17 mouse cellular contexts compared by ENCODE assay signal in genomic region chr10:108159002-108159401, GRCm38 (mm10).
"Had no signal": no experiment of that assay in that cellular context is flagged by ENCODE, and none has a peak within 500 bp of the region (broad histone marks: within the 10 kb centered on the region; RNA-seq: fewer than 3 reads in every experiment).

No protein-coding gene starts in this region.

- H3K4me2 ChIP-seq: lung, embryonic 14.5 days; midbrain, embryonic 11.5 days; midbrain, embryonic 13.5 days; midbrain, embryonic 15.5 days; neural tube, embryonic 12.5 days had no signal

- H3K4me3 ChIP-seq: megakaryocyte, embryonic 14.5 days; midbrain, embryonic 13.5 days; midbrain, embryonic 15.5 days; neural tube, embryonic 12.5 days had no signal

- H3K27me3 ChIP-seq: midbrain, embryonic 13.5 days; midbrain, embryonic 15.5 days; neural tube, embryonic 12.5 days had no signal

- H3K27ac ChIP-seq: midbrain, embryonic 13.5 days; midbrain, embryonic 15.5 days; neural tube, embryonic 12.5 days had no signal

- ATAC-seq: midbrain, embryonic 13.5 days; midbrain, embryonic 15.5 days had no signal

- H3K36me3 ChIP-seq: midbrain, embryonic 13.5 days; midbrain, embryonic 15.5 days; neural tube, embryonic 12.5 days had no signal

- DNase-seq: lung, adult 18-20 months; lung, embryonic 14.5 days; lung, postnatal 10 days; lung, postnatal 4 days; retina, postnatal 1 day; right cerebral cortex, adult 18-20 months; right cerebral cortex, postnatal 25 days; right cerebral cortex, postnatal 4 days; spleen, adult 18-20 months; thymus, adult 18-20 months; thymus, postnatal 25 days; thymus, postnatal 4 days had no signal

- H3K9ac ChIP-seq: lung, embryonic 14.5 days; midbrain, embryonic 13.5 days; midbrain, embryonic 15.5 days; neural tube, embryonic 12.5 days had no signal

- H3K9me3 ChIP-seq: megakaryocyte, embryonic 14.5 days; midbrain, embryonic 13.5 days; midbrain, embryonic 15.5 days; neural tube, embryonic 12.5 days had no signal
